Comparison of ENCODE assay signal across 13 mouse cellular contexts in genomic region chr9:107303121-107303820, GRCm38 (mm10). TPM values are rescaled to one million over a fixed set of nuclear protein-coding genes. Genes with fewer than 3 reads are reported as not detected.
DNase-seq lines count a peak whose midpoint lies in the region; ATAC-seq and TF ChIP-seq lines count a peak whose summit lies in the region.
"Had no signal": no experiment of that assay in that cellular context is flagged by ENCODE, and none has a peak within 500 bp of the region (broad histone marks: within the 10 kb centered on the region; RNA-seq: fewer than 3 reads in every experiment).

No protein-coding gene starts in this region.

- H3K9ac ChIP-seq in liver, adult 2 months (ENCODE audit: low read depth, low read length): no peak overlapping the region
- H3K9ac ChIP-seq: forebrain, embryonic 12.5 days; intestine, embryonic 15.5 days had no signal

- no peaks in the 10 kb centered on the region for H3K27me3 ChIP-seq in liver, adult 2 months (ENCODE audit: control insufficient read depth, insufficient read depth, low read length)
- H3K27me3 ChIP-seq: forebrain, embryonic 12.5 days; intestine, embryonic 15.5 days had no signal

- peaks cover 23% of the 10 kb centered on the region for H3K36me3 ChIP-seq in liver, adult 2 months (ENCODE audit: control insufficient read depth, insufficient read depth, low read length)

- WGBS in liver, adult 2 months: 32% methylated on average over 9 of the region's 9 CpGs

- H3K4me3 ChIP-seq in liver, adult 2 months (ENCODE audit: insufficient read depth, low read depth, low read length): no peak overlapping the region
- H3K4me3 ChIP-seq: forebrain, embryonic 12.5 days; intestine, embryonic 15.5 days; midbrain, embryonic 10.5 days had no signal

- no peak for TF ChIP-seq CTCF in liver, adult 2 months (IDR thresholded peaks at IDR 0.05; ENCODE audit: low read depth, low read length)

- peak overlapping the region; percentile 51 for H3K27ac ChIP-seq in liver, adult 2 months (replicated peaks; ENCODE audit: insufficient read depth, low read depth, low read length)
- H3K27ac ChIP-seq: forebrain, embryonic 12.5 days; intestine, embryonic 15.5 days; midbrain, embryonic 10.5 days had no signal

- TF ChIP-seq POLR2A in liver, adult 2 months (IDR thresholded peaks at IDR 0.05; ENCODE audit: extremely low read depth, insufficient read depth, low read length): no peak

- ATAC-seq in CD4-positive, CD25-positive, alpha-beta regulatory T cell, adult 4 months: peak; percentile 9
- peak; percentile 58 for ATAC-seq in granulocyte monocyte progenitor cell, adult 5-6 weeks (replicated peaks; ENCODE audit: poor library complexity, severe bottlenecking)
- peak; percentile 28 for ATAC-seq in megakaryocyte, adult 5-6 weeks (ENCODE audit: poor library complexity, severe bottlenecking)
- ATAC-seq: intestine, embryonic 15.5 days had no signal

- H3K79me2 ChIP-seq in liver, adult 2 months (ENCODE audit: control insufficient read depth, insufficient read depth, low read length): peaks cover 12% of the 10 kb centered on the region; the same call in 1 of the 2 replicates

- peaks cover 72% of the 10 kb centered on the region for H3K4me1 ChIP-seq in liver, adult 2 months (ENCODE audit: control insufficient read depth, insufficient read depth, low read length)
- H3K4me1 ChIP-seq: forebrain, embryonic 12.5 days had no signal

- no peak for DNase-seq in liver, adult 2 months (ENCODE audit: extremely low read depth, low read depth, low spot score)
- DNase-seq in liver (no peak), adipocyte (ENCODE audit: low spot score) (no peak)
- DNase-seq in right cerebral cortex, postnatal 25 days: no peak
- DNase-seq: cerebellum, adult 11 months; kidney, postnatal 10 days; thymus, adult 2 months had no signal

RNA-seq across cellular contexts. Expression of gene Cish, which starts 7.4 kb away (rescaled TPM):
- total RNA-seq in liver, adult 2 months (2014; rRNA removed): 0.55 and 1.7 TPM in 2 replicates
- polyA plus RNA-seq in liver, adult 2 months (2012; rRNA removed): 10.1 and 32.8 TPM in 2 replicates
- 100 to 1,000 TPM; 102 to 161 TPM for polyA plus RNA-seq in CD4-positive, CD25-positive, alpha-beta regulatory T cell, adult 4 months (2017; shearing (Covaris generic))
- 0.24 and 18.2 TPM in 2 replicates for total RNA-seq in granulocyte monocyte progenitor cell, adult 5-6 weeks (2014; fragmentation: Nextera tagmentation)
- 0.09 and 0.36 TPM in 2 replicates for total RNA-seq in granulocyte monocyte progenitor cell, adult 5-6 weeks (2017)
- total RNA-seq in megakaryocyte, adult 5-6 weeks (2015): 1.7 and 5.3 TPM in 2 replicates
- 0.40 and 0.45 TPM in 2 replicates for total RNA-seq in megakaryocyte, adult 5-6 weeks (2017)

RNA-seq across cellular contexts. Expression of gene Mapkapk3, which starts 13.6 kb away (rescaled TPM):
- 1.8 and 3.4 TPM in 2 replicates for total RNA-seq in liver, adult 2 months (2014; rRNA removed)
- 3.9 and 6.0 TPM in 2 replicates for polyA plus RNA-seq in liver, adult 2 months (2012; rRNA removed)
- 10 to 100 TPM; 52.7 to 58.5 TPM for polyA plus RNA-seq in CD4-positive, CD25-positive, alpha-beta regulatory T cell, adult 4 months (2017; shearing (Covaris generic))
- 186 and 231 TPM in 2 replicates for total RNA-seq in granulocyte monocyte progenitor cell, adult 5-6 weeks (2014; fragmentation: Nextera tagmentation)
- total RNA-seq in granulocyte monocyte progenitor cell, adult 5-6 weeks (2017): 191 and 207 TPM in 2 replicates
- 98.6 and 105 TPM in 2 replicates for total RNA-seq in megakaryocyte, adult 5-6 weeks (2015)
- 156 and 174 TPM in 2 replicates for total RNA-seq in megakaryocyte, adult 5-6 weeks (2017)

RNA-seq across cellular contexts. Expression of gene Hemk1, which starts 34.9 kb away (rescaled TPM):
- total RNA-seq in liver, adult 2 months (2014; rRNA removed): 14.4 and 18.4 TPM in 2 replicates
- polyA plus RNA-seq in liver, adult 2 months (2012; rRNA removed): 19.6 and 28.1 TPM in 2 replicates
- 10 to 100 TPM; 27.8 to 29.1 TPM for polyA plus RNA-seq in CD4-positive, CD25-positive, alpha-beta regulatory T cell, adult 4 months (2017; shearing (Covaris generic))
- 12.0 and 32.9 TPM in 2 replicates for total RNA-seq in granulocyte monocyte progenitor cell, adult 5-6 weeks (2014; fragmentation: Nextera tagmentation)
- 6.0 and 11.3 TPM in 2 replicates for total RNA-seq in granulocyte monocyte progenitor cell, adult 5-6 weeks (2017)
- total RNA-seq in megakaryocyte, adult 5-6 weeks (2015): 4.1 and 6.4 TPM in 2 replicates
- total RNA-seq in megakaryocyte, adult 5-6 weeks (2017): 5.0 and 8.0 TPM in 2 replicates

RNA-seq across cellular contexts. Expression of gene 6430571L13Rik, which starts 37.1 kb away (rescaled TPM):
- total RNA-seq in liver, adult 2 months (2014; rRNA removed): 0.46 and 0.67 TPM in 2 replicates
- 1.2 and 1.6 TPM in 2 replicates for polyA plus RNA-seq in liver, adult 2 months (2012; rRNA removed)
- polyA plus RNA-seq in CD4-positive, CD25-positive, alpha-beta regulatory T cell, adult 4 months (2017; shearing (Covaris generic)): 1 to 10 TPM; 1.8 to 3.0 TPM
- not detected in 2 replicates for total RNA-seq in granulocyte monocyte progenitor cell, adult 5-6 weeks (2014; fragmentation: Nextera tagmentation)
- total RNA-seq in granulocyte monocyte progenitor cell, adult 5-6 weeks (2017): not detected in 2 replicates
- total RNA-seq in megakaryocyte, adult 5-6 weeks (2015): not detected in 2 replicates
- total RNA-seq in megakaryocyte, adult 5-6 weeks (2017): not detected in 2 replicates

Comparison
In these comparisons a context has a peak if more than half of its experiments do, and no peak if none do; other contexts are left out.
1. RNA of gene Mapkapk3, which starts 13.6 kb away (total RNA-seq): 186 to 231 TPM in granulocyte monocyte progenitor cell, adult 5-6 weeks and 98.6 to 174 TPM in megakaryocyte, adult 5-6 weeks; 1.8 to 3.4 TPM in liver, adult 2 months; every median in the first group is over 10 times any median in the second.
2. Peak in every context shown above with its lines, with median percentiles within 50 percentile points of each other: ATAC-seq.